In the genomic region with DNA sequence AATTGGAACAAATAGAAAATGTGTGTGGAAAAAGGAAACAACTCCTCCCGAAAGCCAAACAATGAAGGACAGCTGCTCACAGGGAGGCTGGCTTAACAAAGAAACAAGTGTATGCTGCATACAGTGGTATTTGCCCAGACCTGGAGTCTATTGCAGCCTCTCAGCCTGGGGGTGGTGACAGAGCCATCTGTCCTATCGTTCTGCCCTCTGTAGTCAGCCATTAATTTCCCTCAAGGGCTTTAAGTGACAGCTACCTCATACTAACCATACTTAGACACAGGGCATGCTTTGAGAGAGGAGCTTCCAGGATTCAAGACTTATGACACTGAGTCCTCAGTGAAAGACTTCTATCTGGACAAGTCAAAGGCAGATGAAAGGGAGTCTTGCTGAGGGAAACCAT, we compare ENCODE assay signal across 7 mouse cellular contexts.
DNase-seq lines count a peak whose midpoint lies in the region; ATAC-seq lines count a peak whose summit lies in the region.

No protein-coding gene starts in this region.

- ATAC-seq in intestine, embryonic 14.5 days (replicated peaks; ENCODE audit: low FRiP score, low TSS enrichment, low read depth): peak; percentile 62; the same call in 1 of the 2 replicates
- no peak for ATAC-seq in intestine, embryonic 15.5 days
- peak; percentile 91 for ATAC-seq in embryonic facial prominence, embryonic 11.5 days (replicated peaks; ENCODE audit: insufficient number of reproducible peaks, low FRiP score, low TSS enrichment, low read depth)
- peak; percentile 84 for ATAC-seq in hindbrain, embryonic 16.5 days
- no peak for ATAC-seq in cerebellum, adult (ENCODE audit: insufficient number of reproducible peaks, low FRiP score, low TSS enrichment)

- H3K9me3 ChIP-seq in intestine, embryonic 14.5 days (ENCODE audit: control insufficient read depth, low read length): no peaks in the 10 kb centered on the region
- H3K9me3 ChIP-seq in intestine, embryonic 15.5 days: no peaks in the 10 kb centered on the region
- H3K9me3 ChIP-seq in embryonic facial prominence, embryonic 11.5 days (replicated peaks; ENCODE audit: control insufficient read depth, low read length): no peaks in the 10 kb centered on the region
- H3K9me3 ChIP-seq in hindbrain, embryonic 16.5 days (ENCODE audit: control insufficient read depth, low read length): no peaks in the 10 kb centered on the region

- no peaks in the 10 kb centered on the region for H3K4me1 ChIP-seq in intestine, embryonic 14.5 days (replicated peaks; ENCODE audit: control insufficient read depth, insufficient read depth, low read length)
- no peaks in the 10 kb centered on the region for H3K4me1 ChIP-seq in intestine, embryonic 15.5 days (replicated peaks)
- no peaks in the 10 kb centered on the region for H3K4me1 ChIP-seq in embryonic facial prominence, embryonic 11.5 days (ENCODE audit: control insufficient read depth, insufficient read depth, low read length)
- H3K4me1 ChIP-seq in hindbrain, embryonic 16.5 days (ENCODE audit: control insufficient read depth, insufficient read depth, low read depth, low read length): no peaks in the 10 kb centered on the region

- no peak overlapping the region for H3K9ac ChIP-seq in intestine, embryonic 14.5 days (ENCODE audit: low read length)
- no peak overlapping the region for H3K9ac ChIP-seq in intestine, embryonic 15.5 days
- H3K9ac ChIP-seq in embryonic facial prominence, embryonic 11.5 days (replicated peaks; ENCODE audit: low read length): no peak overlapping the region
- no peak overlapping the region for H3K9ac ChIP-seq in hindbrain, embryonic 16.5 days (ENCODE audit: low read depth, low read length)

- H3K27me3 ChIP-seq in intestine, embryonic 14.5 days (replicated peaks; ENCODE audit: control insufficient read depth, insufficient read depth, low read length): no peaks in the 10 kb centered on the region
- H3K27me3 ChIP-seq in intestine, embryonic 15.5 days (replicated peaks): no peaks in the 10 kb centered on the region
- H3K27me3 ChIP-seq in embryonic facial prominence, embryonic 11.5 days (ENCODE audit: control insufficient read depth, insufficient read depth, low read length): no peaks in the 10 kb centered on the region
- no peaks in the 10 kb centered on the region for H3K27me3 ChIP-seq in hindbrain, embryonic 16.5 days (replicated peaks; ENCODE audit: control insufficient read depth, insufficient read depth, low read length)

- no peak overlapping the region for H3K27ac ChIP-seq in intestine, embryonic 14.5 days (ENCODE audit: low read depth)
- no peak overlapping the region for H3K27ac ChIP-seq in intestine, embryonic 15.5 days
- H3K27ac ChIP-seq in embryonic facial prominence, embryonic 11.5 days (replicated peaks; ENCODE audit: low read depth, low read length): no peak overlapping the region
- H3K27ac ChIP-seq in hindbrain, embryonic 16.5 days (ENCODE audit: low read depth, low read length): no peak overlapping the region

- no peaks in the 10 kb centered on the region for H3K36me3 ChIP-seq in intestine, embryonic 14.5 days (ENCODE audit: control insufficient read depth, insufficient read depth, low read length)
- H3K36me3 ChIP-seq in intestine, embryonic 15.5 days: no peaks in the 10 kb centered on the region
- no peaks in the 10 kb centered on the region for H3K36me3 ChIP-seq in embryonic facial prominence, embryonic 11.5 days (replicated peaks; ENCODE audit: control insufficient read depth, insufficient read depth, low read depth, low read length)
- no peaks in the 10 kb centered on the region for H3K36me3 ChIP-seq in hindbrain, embryonic 16.5 days (ENCODE audit: control insufficient read depth, insufficient read depth, low read length)

- no peak for DNase-seq in intestine, embryonic 14.5 days (ENCODE audit: low spot score)
- peak; percentile 14 for DNase-seq in embryonic facial prominence, embryonic 11.5 days (ENCODE audit: low spot score)
- DNase-seq in retina, embryonic 14.5 days (ENCODE audit: low spot score): peak; percentile 24
- no peak for DNase-seq in thymus, postnatal 14 days

- WGBS in intestine, embryonic 14.5 days: 37% methylated on average over 2 of the region's 2 CpGs
- 26% methylated on average over 2 of the region's 2 CpGs for WGBS in intestine, embryonic 15.5 days
- WGBS in embryonic facial prominence, embryonic 11.5 days: 9% methylated on average over 2 of the region's 2 CpGs
- WGBS in hindbrain, embryonic 16.5 days: 6% methylated on average over 2 of the region's 2 CpGs

- H3K4me2 ChIP-seq in intestine, embryonic 14.5 days (ENCODE audit: low read length): no peak overlapping the region
- no peak overlapping the region for H3K4me2 ChIP-seq in intestine, embryonic 15.5 days (replicated peaks)
- H3K4me2 ChIP-seq in embryonic facial prominence, embryonic 11.5 days (ENCODE audit: low read depth, low read length): no peak overlapping the region
- H3K4me2 ChIP-seq in hindbrain, embryonic 16.5 days (ENCODE audit: low read length): no peak overlapping the region

- no peak overlapping the region for H3K4me3 ChIP-seq in intestine, embryonic 14.5 days (ENCODE audit: low read depth, low read length)
- no peak overlapping the region for H3K4me3 ChIP-seq in intestine, embryonic 15.5 days (replicated peaks)
- no peak overlapping the region for H3K4me3 ChIP-seq in embryonic facial prominence, embryonic 11.5 days (ENCODE audit: low read depth, low read length)
- H3K4me3 ChIP-seq in hindbrain, embryonic 16.5 days (ENCODE audit: low read length): no peak overlapping the region

Comparison
In these comparisons a context has a peak if more than half of its experiments do, and no peak if none do; other contexts are left out.
1. ATAC-seq: peak in intestine, embryonic 14.5 days (single experiment), embryonic facial prominence, embryonic 11.5 days (single experiment) and hindbrain, embryonic 16.5 days (single experiment); none in intestine, embryonic 15.5 days (single experiment) and cerebellum, adult (single experiment).
2. DNase-seq: peak in embryonic facial prominence, embryonic 11.5 days (single experiment) and retina, embryonic 14.5 days (single experiment); none in intestine, embryonic 14.5 days (single experiment) and thymus, postnatal 14 days (single experiment).